Mouse (Mus musculus) cerebellum, adult 2 months (tissue): ENCODE measurements around the gene Adamts15.

ENCODE experiments used
- CTCF ChIP-seq: fragments of 200-500 bp; IDR thresholded peaks from 2 replicates; pipeline ENCODE4 v1.5.1; 2011; ENCODE audit warnings: low read depth, mild to moderate bottlenecking, control low read depth, low read length, moderate library complexity, borderline replicate concordance; ENCODE audit not compliant: insufficient read depth
- POLR2A ChIP-seq: fragments of 200-500 bp; IDR thresholded peaks from 2 replicates; pipeline ENCODE4 v1.6.1; 2011; ENCODE audit warnings: low read length, control low read depth, borderline replicate concordance; ENCODE audit not compliant: insufficient read depth

GRCm38 (mm10) chr9:30886276-30886675 is 36.0 kb downstream of the Adamts15 start:
- no peak for TF ChIP-seq CTCF
- TF ChIP-seq POLR2A = no peak
